Mouse (Mus musculus): ENCODE results near the gene Gm15517. TPM values are rescaled to one million over a fixed set of nuclear protein-coding genes. Genes with fewer than 3 reads are reported as not detected.
"Not testable (repeated sequence)": the region's sequence is repeated elsewhere in the genome, so short reads cannot be mapped to it uniquely, and the experiment has no call there.

Gene Gm15517
- total and polyA plus RNA-seq, 3 experiments = not detected

GRCm38 (mm10) chr7:44249248-44249647 lies 12.0 kb upstream of the Gm15517 start:
- in situ Hi-C loops (cut with MboI; ENCODE audit: low pct_ligation_motif_present, low pct_unique_long_range_greater_than_20kb, low sequenced_read_pairs) = no loop called here
- H3K36me3 ChIP-seq (replicated peaks in 1 of 2; ENCODE audit: control insufficient read depth in 1 of 2, insufficient read depth in 1 of 2, low read length in 1 of 2) = peaks cover 36 to 54% of the 10 kb centered on the region in 2 experiments
- dilution Hi-C loops (cut with MboI; ENCODE audit: extremely low pct_ligation_motif_present, extremely low pct_unique_long_range_greater_than_20kb, low sequenced_read_pairs) = no loop called here
- no peak for TF ChIP-seq ETS1 (conservative IDR thresholded peaks at IDR 0.05; ENCODE audit: low read depth, low read length)
- no peak for TF ChIP-seq NRF1 (IDR thresholded peaks at IDR 0.05; ENCODE audit: low read depth, low read length)
- TF ChIP-seq E2F4 (IDR thresholded peaks at IDR 0.05; ENCODE audit: insufficient replicate concordance, low read depth, low read length) = no peak
- TF ChIP-seq CHD1 (IDR thresholded peaks at IDR 0.05; ENCODE audit: low read depth, low read length) = no peak
- TF ChIP-seq USF1 (IDR thresholded peaks at IDR 0.05; ENCODE audit: low read depth, low read length) = no peak
- TF ChIP-seq TBP (conservative IDR thresholded peaks at IDR 0.05; ENCODE audit: low read depth, low read length) = no peak
- no peak for TF ChIP-seq CTCF (conservative IDR thresholded peaks at IDR 0.05 in 1 of 2, IDR thresholded peaks at IDR 0.05 in 1 of 2; ENCODE audit: low read depth in 2 of 2, low read length in 2 of 2)
- H3K27ac ChIP-seq (ENCODE audit: insufficient read depth, low read depth) = no peak overlapping the region
- peaks cover 18% of the 10 kb centered on the region for H3K79me2 ChIP-seq (replicated peaks; ENCODE audit: control insufficient read depth, extremely low read depth, insufficient read depth, poor library complexity, severe bottlenecking)
- DNase-seq (ENCODE audit: extremely low read depth) = no peak
- no peak overlapping the region for H3K4me2 ChIP-seq (ENCODE audit: insufficient read depth, low read depth, poor library complexity, severe bottlenecking)
- no peaks in the 10 kb centered on the region for H3K27me3 ChIP-seq (replicated peaks)
- no peaks in the 10 kb centered on the region for H3K9me3 ChIP-seq (replicated peaks; ENCODE audit: low read length)
- H3K4me3 ChIP-seq (replicated peaks in 1 of 3; ENCODE audit: low read depth in 2 of 3, low read length in 2 of 3, poor library complexity in 1 of 3) = no peak overlapping the region
- peaks cover 12 to 61% of the 10 kb centered on the region in 2 experiments for H3K4me1 ChIP-seq (ENCODE audit: control insufficient read depth in 1 of 2, insufficient read depth in 2 of 2)
- no peak overlapping the region for H3K9ac ChIP-seq (ENCODE audit: insufficient read depth, low read depth)

GRCm38 (mm10) chr7:44250732-44251275 lies 10.4 kb upstream of the Gm15517 start:
- H3K9me3 ChIP-seq (replicated peaks; ENCODE audit: low read length); H3K27me3 ChIP-seq (replicated peaks); DNase-seq (ENCODE audit: extremely low read depth); H3K27ac ChIP-seq (ENCODE audit: insufficient read depth, low read depth); H3K4me2 ChIP-seq (ENCODE audit: insufficient read depth, low read depth, poor library complexity, severe bottlenecking); in situ Hi-C loops (cut with MboI; ENCODE audit: low pct_ligation_motif_present, low pct_unique_long_range_greater_than_20kb, low sequenced_read_pairs); dilution Hi-C loops (cut with MboI; ENCODE audit: extremely low pct_ligation_motif_present, extremely low pct_unique_long_range_greater_than_20kb, low sequenced_read_pairs); H3K9ac ChIP-seq (ENCODE audit: insufficient read depth, low read depth); H3K4me3 ChIP-seq (replicated peaks in 1 of 3; ENCODE audit: low read depth in 2 of 3, low read length in 2 of 3, poor library complexity in 1 of 3): not testable (repeated sequence)
- peaks cover 15 to 70% of the 10 kb centered on the region in 2 experiments for H3K4me1 ChIP-seq (ENCODE audit: control insufficient read depth in 1 of 2, insufficient read depth in 2 of 2)
- peaks cover 14% of the 10 kb centered on the region for H3K79me2 ChIP-seq (replicated peaks; ENCODE audit: control insufficient read depth, extremely low read depth, insufficient read depth, poor library complexity, severe bottlenecking)
- peaks cover 36 to 54% of the 10 kb centered on the region in 2 experiments for H3K36me3 ChIP-seq (replicated peaks in 1 of 2; ENCODE audit: control insufficient read depth in 1 of 2, insufficient read depth in 1 of 2, low read length in 1 of 2)

- dilution Hi-C loops (cut with MboI; ENCODE audit: extremely low pct_ligation_motif_present, extremely low pct_unique_long_range_greater_than_20kb, low sequenced_read_pairs) (no loop called here), in situ Hi-C loops (cut with MboI; ENCODE audit: low pct_ligation_motif_present, low pct_unique_long_range_greater_than_20kb, low sequenced_read_pairs) (no loop called here)
- Histone ChIP-seq H3K27ac (ENCODE audit: insufficient read depth, low read depth) (no peak overlapping the region), H3K9me3 (replicated peaks; ENCODE audit: low read length) (no peaks in the 10 kb centered on the region), H3K79me2 (replicated peaks; ENCODE audit: control insufficient read depth, extremely low read depth, insufficient read depth, poor library complexity, severe bottlenecking) (peaks cover 4% of the 10 kb centered on the region), H3K36me3 (replicated peaks in 1 of 2; ENCODE audit: control insufficient read depth in 1 of 2, insufficient read depth in 1 of 2, low read length in 1 of 2) (peaks cover 36 to 52% of the 10 kb centered on the region in 2 experiments), H3K27me3 (replicated peaks) (peaks cover 1% of the 10 kb centered on the region), H3K4me2 (ENCODE audit: insufficient read depth, low read depth, poor library complexity, severe bottlenecking) (no peak overlapping the region), H3K9ac (ENCODE audit: insufficient read depth, low read depth) (no peak overlapping the region), H3K4me3 (replicated peaks in 1 of 3; ENCODE audit: low read depth in 2 of 3, low read length in 2 of 3, poor library complexity in 1 of 3) (no peak overlapping the region), H3K4me1 (ENCODE audit: control insufficient read depth in 1 of 2, insufficient read depth in 2 of 2) (peaks cover 15 to 67% of the 10 kb centered on the region in 2 experiments)
- DNase-seq (ENCODE audit: extremely low read depth) = peak; percentile 11
- TF ChIP-seq CHD1 (IDR thresholded peaks at IDR 0.05; ENCODE audit: low read depth, low read length) = no peak
- TF ChIP-seq MXI1 (IDR thresholded peaks at IDR 0.05; ENCODE audit: low read depth, low read length) = no peak
- no peak for TF ChIP-seq EP300 (IDR thresholded peaks at IDR 0.05; ENCODE audit: low read length)
- no peak for TF ChIP-seq MYC (IDR thresholded peaks at IDR 0.05; ENCODE audit: low read depth, low read length)
- TF ChIP-seq RAD21 (IDR thresholded peaks at IDR 0.05; ENCODE audit: low read depth, low read length) = no peak
- TF ChIP-seq CTCF (conservative IDR thresholded peaks at IDR 0.05 in 1 of 2, IDR thresholded peaks at IDR 0.05 in 1 of 2; ENCODE audit: low read depth in 2 of 2, low read length in 2 of 2) = no peak
- TF ChIP-seq GABPA (IDR thresholded peaks at IDR 0.05; ENCODE audit: insufficient replicate concordance, low read depth, low read length) = no peak
- TF ChIP-seq ZKSCAN1 (IDR thresholded peaks at IDR 0.05; ENCODE audit: borderline replicate concordance, low read depth, low read length) = no peak
- no peak for TF ChIP-seq ZNF384 (IDR thresholded peaks at IDR 0.05; ENCODE audit: low read depth, low read length)
- TF ChIP-seq RCOR1 (conservative IDR thresholded peaks at IDR 0.05; ENCODE audit: low read depth, low read length) = no peak
- no peak for TF ChIP-seq JUN (IDR thresholded peaks at IDR 0.05; ENCODE audit: insufficient read depth, low read depth, low read length)
- TF ChIP-seq ELF1 (IDR thresholded peaks at IDR 0.05; ENCODE audit: low read depth, low read length) = no peak
- TF ChIP-seq MAX (IDR thresholded peaks at IDR 0.05; ENCODE audit: low read length) = no peak
Measured at GRCm38 (mm10) chr7:44253023-44253616, 8.1 kb upstream of the Gm15517 start.

Data from CH12.LX (cell line).